Mouse (Mus musculus) spleen, adult 2 months (tissue): Measurements from ENCODE around the gene Park7.

Experiments used
- CTCF ChIP-seq: fragments of 200-500 bp; IDR thresholded peaks from 2 replicates; pipeline ENCODE4 v1.5.1; 2011; ENCODE audit warnings: mild to moderate bottlenecking, inconsistent platforms; ENCODE audit not compliant: insufficient read depth, insufficient read length, insufficient replicate concordance; ENCODE audit errors: extremely low read depth
- POLR2A ChIP-seq: fragments of 200-500 bp; IDR thresholded peaks from 2 replicates; pipeline ENCODE4 v1.6.1; 2011; ENCODE audit warnings: low read depth, low read length, inconsistent platforms

DNA sequence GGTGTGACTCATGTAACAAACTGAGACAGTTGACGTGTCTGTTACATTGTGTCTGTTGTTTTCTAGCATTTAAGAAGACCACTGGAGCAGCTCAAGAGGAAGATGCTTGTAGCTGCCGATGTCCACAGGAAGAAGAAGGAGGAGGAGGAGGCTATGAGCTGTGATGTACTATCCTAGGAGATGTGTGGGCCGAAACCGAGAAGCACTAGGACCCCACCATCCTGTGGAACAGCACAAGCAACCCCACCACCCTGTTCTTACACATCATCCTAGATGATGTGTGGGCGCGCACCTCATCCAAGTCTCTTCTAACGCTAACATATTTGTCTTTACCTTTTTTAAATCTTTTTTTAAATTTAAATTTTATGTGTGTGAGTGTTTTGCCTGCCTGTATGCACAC is 30.5 kb upstream of the Park7 start:
- TF ChIP-seq POLR2A: no peak
- TF ChIP-seq CTCF: no peak
